Mouse (Mus musculus) left cerebral cortex, adult 2 months (tissue): Measurements from ENCODE around the gene Suz12. TPM values are rescaled to one million over a fixed set of nuclear protein-coding genes. Genes with fewer than 3 reads are reported as not detected.
"Not testable (repeated sequence)": the region's sequence is repeated elsewhere in the genome, so short reads cannot be mapped to it uniquely, and the experiment has no call there.

Experiments used
- DNase-seq, 2 experiments: peaks; one replicate each; pipeline ENCODE4 v3.0.0; 2021 to 2022; ENCODE audit warnings: low spot score in 2 of 2, mixed read lengths in 1 of 2; ENCODE audit errors: extremely low spot score in 1 of 2
- H3K27ac ChIP-seq: fragments of 200-600 bp; 2 replicates; pipeline ENCODE4 v1.8.1; 2022
- H3K4me3 ChIP-seq: fragments of 200-600 bp; 2 replicates; pipeline ENCODE4 v1.8.1; 2022
- CTCF ChIP-seq: fragments of 200-600 bp; IDR thresholded peaks from 2 replicates; pipeline ENCODE4 v1.8.1; 2022; ENCODE audit warnings: antibody characterized with exemption, mild to moderate bottlenecking, moderate library complexity
- intact Hi-C: fragments of 180-260 bp; cut with DNase I; formaldehyde crosslinking; loops from one replicate; pipeline ENCODE4 v1.15.1; 2025
- total RNA-seq, 2 experiments: library from RNA; stranded (reverse); gene quantifications; 2 replicates each; pipeline ENCODE4 v1.2.3; 2021

Gene Suz12
- total RNA-seq, 2 experiments from 2014 or later, result 33.4 to 34.0 TPM

DNA sequence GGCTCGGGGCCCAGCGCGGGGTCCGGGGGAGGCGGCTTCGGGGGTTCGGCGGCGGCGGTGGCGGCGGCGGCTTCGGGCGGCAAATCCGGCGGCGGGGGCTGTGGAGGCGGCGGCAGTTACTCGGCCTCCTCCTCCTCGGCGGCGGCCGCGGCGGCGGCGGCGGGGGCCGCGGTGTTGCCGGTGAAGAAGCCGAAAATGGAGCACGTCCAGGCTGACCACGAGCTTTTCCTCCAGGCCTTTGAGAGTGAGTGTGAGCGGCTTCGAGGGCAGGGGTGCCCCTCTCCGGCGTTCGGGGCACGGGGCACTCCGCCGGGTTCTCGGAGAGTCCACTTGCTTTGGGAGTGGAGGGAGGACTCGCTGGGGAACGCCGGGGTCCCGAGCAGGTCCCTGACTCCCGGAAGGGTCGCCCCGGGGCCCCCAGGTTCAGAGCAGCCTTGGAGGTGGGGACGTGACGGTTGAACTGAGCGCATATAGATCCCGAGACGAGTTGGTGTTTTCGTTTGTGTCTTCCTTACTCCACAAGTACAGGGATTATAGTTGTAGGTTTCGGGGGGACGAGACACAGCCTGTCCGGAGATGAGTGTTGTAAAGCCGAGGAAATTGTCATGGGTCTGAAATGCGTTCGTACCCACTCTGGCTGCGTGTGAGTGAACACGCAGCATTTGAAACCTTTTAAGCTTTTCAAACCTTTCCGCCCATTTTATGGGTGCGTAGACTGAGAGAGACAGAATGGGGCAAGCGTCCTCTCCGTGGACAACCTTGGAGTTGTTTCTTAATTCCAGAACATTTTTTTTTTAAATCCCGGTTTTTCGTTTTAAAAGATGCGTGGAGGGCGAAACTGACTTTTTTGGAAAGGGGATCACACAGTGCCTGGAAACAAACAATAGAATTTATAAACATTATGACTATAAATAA, 707 bp downstream of the Suz12 start:
- no peak for TF ChIP-seq CTCF
- peak in 1 of 2 experiments; percentile 33 for DNase-seq
- H3K4me3 ChIP-seq, result peak overlapping the region; percentile 86
- H3K27ac ChIP-seq, result peak overlapping the region; percentile 89
- intact Hi-C loops, result no loop called here

DNA sequence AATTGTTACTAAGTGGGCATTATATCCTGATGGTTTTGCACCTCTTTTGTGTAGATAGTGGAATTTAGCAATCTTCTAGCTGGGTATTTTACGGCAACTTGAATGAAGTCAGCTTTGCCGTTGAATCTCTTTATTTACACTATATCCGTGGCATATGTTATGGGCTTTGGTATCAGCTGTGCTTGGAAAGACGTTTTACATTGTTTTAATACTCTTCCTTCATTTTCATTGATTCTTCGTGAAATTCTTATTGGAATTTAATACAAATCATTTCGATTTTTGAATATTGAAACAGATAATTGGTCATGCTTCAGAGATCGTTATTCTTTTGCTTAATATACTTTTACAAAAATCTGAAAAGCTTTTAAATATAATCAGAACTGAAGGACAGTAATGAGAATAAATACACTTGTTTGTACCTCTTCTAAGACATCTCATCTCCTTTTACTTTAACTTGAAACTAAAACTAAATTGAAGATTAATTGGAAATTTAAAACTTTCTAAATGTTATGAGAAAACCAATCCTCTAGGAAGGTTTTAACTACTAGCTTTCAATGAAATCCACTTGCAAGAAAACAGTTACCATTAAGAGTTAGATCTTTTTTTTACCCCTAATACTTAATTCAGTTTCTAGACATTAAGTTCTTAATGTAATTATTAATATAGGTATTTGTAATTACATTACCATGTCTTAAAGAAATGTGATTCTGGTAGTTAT, 1.5 kb downstream of the Suz12 start:
- H3K4me3 ChIP-seq, result peak overlapping the region; percentile 86
- intact Hi-C loops, result no loop called here
- no peak for DNase-seq
- H3K27ac ChIP-seq, result no peak overlapping the region
- no peak for TF ChIP-seq CTCF

DNA sequence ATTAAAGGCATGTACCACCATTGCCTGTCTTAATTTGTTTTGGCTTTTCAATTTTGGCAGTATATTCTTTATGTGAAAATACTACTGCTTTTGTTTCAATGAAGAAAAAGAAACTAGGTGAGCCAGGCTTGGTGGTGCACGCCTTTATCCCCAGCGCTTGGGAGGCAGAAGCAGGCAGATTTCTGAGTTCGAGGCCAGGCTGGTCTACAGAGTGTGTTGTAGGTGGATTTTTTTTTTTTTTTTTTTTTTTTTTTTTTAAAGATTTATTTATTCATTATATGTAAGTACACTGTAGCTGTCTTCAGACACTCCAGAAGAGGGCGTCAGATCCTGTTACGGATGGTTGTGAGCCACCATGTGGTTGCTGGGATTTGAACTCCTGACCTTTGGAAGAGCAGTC, 23.6 kb downstream of the Suz12 start:
- intact Hi-C loops, DNase-seq, H3K4me3 ChIP-seq, H3K27ac ChIP-seq: not testable (repeated sequence)

DNA sequence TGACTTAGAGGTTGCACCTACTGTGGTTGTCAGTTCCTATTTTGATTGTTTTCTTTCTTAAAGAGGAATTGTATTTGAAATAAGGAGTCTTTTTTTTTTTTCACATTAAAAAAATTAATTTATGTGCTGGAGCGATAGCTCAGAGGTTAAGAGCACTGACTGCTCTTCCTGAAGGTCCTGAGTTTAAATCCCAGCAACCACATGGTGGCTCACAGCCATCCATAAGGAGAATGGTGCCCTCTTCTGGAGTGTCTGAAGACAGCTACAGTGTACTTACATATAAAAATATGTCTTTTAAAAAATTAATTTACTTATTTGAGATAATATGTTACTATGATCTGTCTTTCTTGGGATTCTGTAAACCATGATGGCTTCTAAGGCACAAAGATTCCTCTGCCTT, 26.9 kb downstream of the Suz12 start:
- no peak overlapping the region for H3K4me3 ChIP-seq
- DNase-seq, result no peak
- H3K27ac ChIP-seq, result no peak overlapping the region
- peak; percentile 37 for TF ChIP-seq CTCF
- intact Hi-C loops, result loop anchor here (10.0 kb wide), 1 partner anchor 375 kb away; no protein-coding TSS in a partner anchor

DNA sequence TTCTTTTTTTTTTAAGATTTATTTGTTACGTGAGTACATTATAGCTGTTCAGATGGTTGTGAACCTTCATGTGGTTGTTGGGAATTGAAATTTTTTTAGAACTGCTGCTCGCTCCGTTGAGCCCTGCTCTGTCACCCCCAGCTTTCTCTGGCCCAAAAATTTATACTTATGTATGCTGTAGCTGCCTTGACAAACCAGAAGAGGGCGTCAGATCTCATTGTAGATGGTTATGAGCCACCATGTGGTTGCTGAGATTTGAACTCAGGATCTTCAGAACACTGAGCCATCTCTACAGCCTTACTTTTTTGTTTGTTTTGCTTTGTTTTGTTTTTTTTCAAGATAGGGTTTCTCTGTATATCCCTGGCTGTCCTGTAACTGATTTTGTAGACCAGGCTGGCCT, 28.4 kb downstream of the Suz12 start:
- intact Hi-C loops, result loop anchor here (10.0 kb wide), 1 partner anchor 373 kb away; no protein-coding TSS in a partner anchor
- no peak; the same call in 1 of the 2 replicates for TF ChIP-seq CTCF

DNA sequence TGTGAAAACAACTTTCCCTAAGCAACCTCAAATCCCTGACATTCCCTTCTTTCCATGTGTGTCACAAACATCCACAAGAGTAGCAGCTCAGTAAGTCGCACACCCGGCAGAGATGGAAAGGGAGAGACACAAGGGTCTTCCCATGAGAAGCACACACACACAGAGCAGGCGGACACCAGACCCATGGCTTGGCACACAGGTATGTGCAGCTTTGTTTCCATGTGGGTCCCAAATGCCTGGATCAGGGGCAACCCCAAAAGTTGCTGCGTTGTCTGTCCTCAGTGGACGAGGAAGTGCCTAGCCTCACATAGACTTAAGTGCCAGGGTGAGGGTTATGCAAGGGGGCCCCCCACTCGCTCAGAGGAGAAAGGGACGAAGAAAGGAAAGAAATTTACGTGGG, 44.6 kb downstream of the Suz12 start:
- TF ChIP-seq CTCF, result no peak
- H3K4me3 ChIP-seq, result no peak overlapping the region
- H3K27ac ChIP-seq, result no peak overlapping the region
- no peak for DNase-seq
- intact Hi-C loops, result no loop called here

More for the DNA sequence above, 28.4 kb downstream of the Suz12 start:
- no peak for DNase-seq
- Histone ChIP-seq H3K27ac (no peak overlapping the region), H3K4me3 (no peak overlapping the region)

DNA sequence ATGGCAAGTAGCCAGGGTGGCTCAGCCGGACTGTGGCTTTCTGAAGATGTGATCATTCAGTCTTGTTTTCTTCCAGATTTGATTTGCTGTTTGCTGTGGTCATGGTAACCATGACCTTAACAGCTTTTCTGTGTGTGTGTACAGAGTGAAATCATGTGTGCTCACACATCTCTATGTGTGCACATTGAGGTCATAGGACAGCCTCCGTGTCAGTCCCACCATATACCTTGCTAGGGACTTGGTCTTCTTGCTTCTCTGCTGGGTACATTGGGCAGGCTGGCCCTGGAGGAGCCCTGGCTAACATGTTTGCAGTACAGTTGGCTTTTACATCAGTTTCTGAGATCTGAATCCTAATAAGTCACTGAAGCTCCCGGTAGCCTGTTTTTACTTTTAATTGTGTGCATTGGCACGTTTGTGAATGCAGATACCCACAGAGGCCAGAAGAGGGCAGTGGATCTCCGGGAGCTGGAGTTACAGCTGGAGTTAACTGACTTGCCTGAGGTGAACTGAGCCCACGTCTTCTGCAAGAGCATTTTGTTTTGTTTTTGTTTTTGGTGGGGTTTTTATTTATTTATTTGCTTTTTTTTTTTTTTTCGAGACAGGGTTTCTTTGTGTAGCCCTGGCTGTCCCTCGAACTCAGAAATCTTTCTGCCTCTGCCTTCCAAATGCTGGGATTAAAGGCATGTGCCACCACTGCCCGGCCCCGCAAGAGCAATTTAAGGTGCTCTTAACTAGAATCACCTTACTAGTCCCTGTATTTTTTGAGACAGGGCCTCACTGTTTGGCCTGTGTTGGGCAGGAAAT, 49.9 kb downstream of the Suz12 start:
- intact Hi-C loops, result loop anchor here (5.0 kb wide), 1 partner anchor 164 kb away; the partner anchor contains the start of gene Rhot1
- Histone ChIP-seq H3K27ac (no peak overlapping the region), H3K4me3 (no peak overlapping the region)
- peak; percentile 17 to 18 for DNase-seq
- TF ChIP-seq CTCF, result peak; percentile 72

DNA sequence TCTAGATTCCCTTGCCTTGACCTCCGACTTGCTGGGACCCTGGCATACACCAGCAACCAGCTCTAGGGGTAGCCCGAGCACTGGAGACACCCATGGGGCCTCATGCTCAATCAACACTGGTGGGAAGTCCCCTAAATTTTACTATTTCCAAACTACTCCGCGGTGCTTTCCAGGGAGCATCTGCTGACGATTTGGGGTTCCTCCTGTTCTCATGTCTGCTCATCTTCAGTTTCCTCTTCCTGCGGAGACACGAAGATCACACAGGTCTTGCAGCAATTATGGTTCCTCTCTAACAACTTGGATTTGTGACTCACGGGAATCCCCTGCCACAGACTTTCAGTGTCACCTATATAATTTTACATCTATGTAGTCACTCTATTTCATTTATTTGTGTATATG, 50.5 kb downstream of the Suz12 start:
- Histone ChIP-seq H3K4me3 (no peak overlapping the region), H3K27ac (no peak overlapping the region)
- no peak for DNase-seq
- no peak for TF ChIP-seq CTCF
- intact Hi-C loops, result loop anchor here (5.0 kb wide), 1 partner anchor 164 kb away; the partner anchor contains the start of gene Rhot1

DNA sequence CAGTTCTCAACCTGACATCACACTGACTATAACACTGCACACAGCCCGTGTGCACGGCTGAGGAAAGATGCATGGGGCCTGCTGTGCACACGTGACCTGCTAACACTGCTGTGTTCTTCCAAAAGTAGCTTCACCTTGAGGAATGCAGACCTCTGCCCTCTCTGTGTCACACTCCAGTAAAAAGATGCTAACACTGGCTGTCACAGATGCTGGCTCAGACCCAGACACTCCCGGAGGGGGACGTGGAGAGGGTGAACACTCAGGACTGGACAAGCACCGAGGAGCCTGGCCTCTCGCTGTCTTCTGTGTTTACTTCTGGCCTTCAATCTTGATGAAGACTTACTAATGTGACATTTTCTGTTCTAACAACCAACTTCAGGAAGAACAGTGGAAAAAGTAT, 54.0 kb downstream of the Suz12 start:
- intact Hi-C loops, result no loop called here
- TF ChIP-seq CTCF, result no peak
- no peak overlapping the region for H3K27ac ChIP-seq
- no peak for DNase-seq
- no peak overlapping the region for H3K4me3 ChIP-seq

DNA sequence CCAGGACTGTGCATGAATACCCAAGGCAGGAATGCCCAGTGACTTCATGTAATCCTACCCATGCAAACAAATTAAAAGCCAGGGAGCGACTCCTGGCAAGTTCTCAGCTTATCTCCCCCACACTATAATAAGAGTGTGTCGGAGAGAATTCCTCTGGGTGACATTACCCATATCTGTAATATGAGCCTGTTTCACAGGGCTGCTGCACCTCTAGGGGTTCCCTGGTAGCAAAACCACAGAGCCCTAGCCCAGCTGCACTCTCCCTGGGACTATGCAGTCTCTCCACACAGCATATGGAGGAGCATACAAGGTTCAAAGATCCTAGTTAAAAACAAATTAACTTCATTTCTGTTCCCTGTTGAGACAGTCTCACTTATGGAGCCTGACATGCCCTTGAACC, 57.2 kb downstream of the Suz12 start:
- DNase-seq, result no peak
- intact Hi-C loops, result no loop called here
- Histone ChIP-seq H3K4me3 (no peak overlapping the region), H3K27ac (no peak overlapping the region)
- TF ChIP-seq CTCF, result no peak

DNA sequence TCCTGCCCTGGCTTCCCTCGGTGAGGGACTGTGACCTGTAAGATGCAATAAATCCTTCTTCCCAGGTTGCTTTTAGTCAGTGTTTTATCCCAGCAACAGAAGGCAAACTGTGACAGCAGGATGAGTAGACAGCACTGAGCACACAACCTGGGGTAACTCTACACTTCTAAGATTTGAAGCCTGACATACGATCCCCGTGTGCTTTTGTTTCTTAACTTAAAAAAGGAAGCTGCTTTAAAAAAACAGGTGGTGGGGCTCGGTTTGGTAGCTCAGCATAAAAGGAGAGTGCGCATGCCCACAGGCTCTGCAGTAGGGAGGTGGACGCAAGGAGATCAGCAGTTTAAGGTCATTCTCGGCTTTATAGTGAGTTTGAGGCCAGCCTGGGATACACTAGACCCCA, 59.5 kb downstream of the Suz12 start:
- no peak for TF ChIP-seq CTCF
- DNase-seq, result no peak
- intact Hi-C loops, result no loop called here
- H3K27ac ChIP-seq, result no peak overlapping the region
- no peak overlapping the region for H3K4me3 ChIP-seq

DNA sequence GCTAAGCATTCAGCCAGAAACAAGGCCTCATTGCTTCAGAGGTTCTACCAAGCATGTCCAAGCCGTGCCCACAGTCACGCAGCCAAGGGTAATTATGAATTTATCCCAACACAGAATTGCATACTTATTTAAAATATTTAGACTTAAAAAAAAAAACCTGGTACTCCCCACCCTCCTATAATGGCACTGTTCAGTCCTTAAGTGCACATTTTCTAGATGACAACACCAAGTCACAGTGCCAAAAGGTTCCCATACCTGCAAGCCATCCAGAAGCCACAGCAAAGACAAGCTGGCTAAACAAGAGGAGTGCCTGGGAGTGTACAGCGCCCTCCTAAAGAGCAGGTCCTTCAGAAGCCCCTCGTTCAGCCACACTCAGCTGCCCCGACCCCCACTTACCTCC, 60.3 kb downstream of the Suz12 start:
- intact Hi-C loops, result no loop called here
- Histone ChIP-seq H3K27ac (no peak overlapping the region), H3K4me3 (no peak overlapping the region)
- TF ChIP-seq CTCF, result no peak
- DNase-seq, result no peak
